Comparison of ENCODE assay signal across 27 mouse cellular contexts in the genomic region with DNA sequence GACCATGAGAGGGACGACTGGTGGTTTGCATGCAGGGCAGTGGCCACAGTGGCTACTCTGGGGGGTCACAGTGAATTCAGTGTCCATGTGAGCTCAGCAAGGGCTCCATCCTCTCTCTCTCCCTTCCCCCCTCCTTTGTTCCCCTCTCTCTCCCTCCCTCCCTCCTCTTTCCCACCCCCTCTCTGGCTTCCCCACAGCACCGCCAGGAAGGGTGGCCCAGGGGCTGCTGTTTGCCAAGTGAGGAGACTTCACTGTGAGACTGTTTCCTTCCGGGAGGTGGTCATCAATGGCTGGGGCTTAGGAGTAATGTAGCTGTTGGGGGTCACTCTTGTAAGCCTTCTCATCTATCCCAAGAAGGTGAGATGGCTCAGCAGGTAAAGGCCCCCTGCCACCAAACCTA. TPM values are rescaled to one million over a fixed set of nuclear protein-coding genes. Genes with fewer than 3 reads are reported as not detected.
DNase-seq lines count a peak whose midpoint lies in the region; ATAC-seq and TF ChIP-seq lines count a peak whose summit lies in the region.
"Had no signal": no experiment of that assay in that cellular context is flagged by ENCODE, and none has a peak within 500 bp of the region (broad histone marks: within the 10 kb centered on the region; RNA-seq: fewer than 3 reads in every experiment).

No protein-coding gene starts in this region.

- peaks cover 34% of the 10 kb centered on the region for H3K27me3 ChIP-seq in forebrain, embryonic 10.5 days (ENCODE audit: poor library complexity, severe bottlenecking)
- no peaks in the 10 kb centered on the region for H3K27me3 ChIP-seq in forebrain, postnatal 0 days (ENCODE audit: insufficient read depth, low read length)
- H3K27me3 ChIP-seq in heart, embryonic 11.5 days (ENCODE audit: control insufficient read depth, insufficient read depth, low read length), result no peaks in the 10 kb centered on the region
- H3K27me3 ChIP-seq in lung, postnatal 0 days (replicated peaks; ENCODE audit: insufficient read depth, low read length), result no peaks in the 10 kb centered on the region
- peaks cover 3% of the 10 kb centered on the region; the same call in 1 of the 2 replicates for H3K27me3 ChIP-seq in embryonic facial prominence, embryonic 10.5 days (replicated peaks; ENCODE audit: low read depth, poor library complexity, severe bottlenecking)
- H3K27me3 ChIP-seq: CH12.LX; heart, embryonic 15.5 days; lung, embryonic 15.5 days; neural tube, embryonic 15.5 days; stomach, embryonic 15.5 days had no signal

- 0 out of 2 replicates have a peak, but pooled peaks cover 2% of the 10 kb centered on the region for H3K36me3 ChIP-seq in forebrain, embryonic 10.5 days (replicated peaks)
- H3K36me3 ChIP-seq in forebrain, postnatal 0 days (ENCODE audit: insufficient read depth), result no peaks in the 10 kb centered on the region; the same call in 1 of the 2 replicates
- H3K36me3 ChIP-seq in heart, embryonic 11.5 days (ENCODE audit: control insufficient read depth, insufficient read depth, low read length), result no peaks in the 10 kb centered on the region
- H3K36me3 ChIP-seq in lung, postnatal 0 days (ENCODE audit: insufficient read depth, low read length), result no peaks in the 10 kb centered on the region
- 0 out of 2 replicates have a peak, but pooled peaks cover 3% of the 10 kb centered on the region for H3K36me3 ChIP-seq in embryonic facial prominence, embryonic 10.5 days (replicated peaks)
- H3K36me3 ChIP-seq: heart, embryonic 15.5 days; lung, embryonic 15.5 days; stomach, embryonic 15.5 days had no signal

- no peak overlapping the region for H3K4me3 ChIP-seq in forebrain, embryonic 10.5 days
- H3K4me3 ChIP-seq in forebrain, postnatal 0 days (ENCODE audit: low read depth, low read length), result no peak overlapping the region
- no peak overlapping the region for H3K4me3 ChIP-seq in heart, embryonic 11.5 days (ENCODE audit: low read depth, low read length)
- no peak overlapping the region for H3K4me3 ChIP-seq in lung, postnatal 0 days (ENCODE audit: low read depth, low read length)
- H3K4me3 ChIP-seq in embryonic facial prominence, embryonic 10.5 days, result no peak overlapping the region; the same call in 1 of the 2 replicates
- H3K4me3 ChIP-seq: heart, embryonic 15.5 days; lung, embryonic 15.5 days; neural tube, embryonic 15.5 days; stomach, embryonic 15.5 days had no signal

- no peak overlapping the region for H3K9ac ChIP-seq in forebrain, postnatal 0 days
- H3K9ac ChIP-seq in heart, embryonic 11.5 days (ENCODE audit: low read depth, low read length), result no peak overlapping the region
- no peak overlapping the region for H3K9ac ChIP-seq in lung, postnatal 0 days (replicated peaks; ENCODE audit: low read depth)
- H3K9ac ChIP-seq: heart, embryonic 15.5 days; liver, embryonic 14.5 days; lung, embryonic 15.5 days; neural tube, embryonic 15.5 days; stomach, embryonic 15.5 days had no signal

- WGBS in forebrain, embryonic 10.5 days, result 9% methylated on average over 3 of the region's 3 CpGs
- 19% methylated on average over 3 of the region's 3 CpGs for WGBS in forebrain, postnatal 0 days
- 40% methylated on average over 3 of the region's 3 CpGs for WGBS in heart, embryonic 11.5 days (ENCODE audit: insufficient replicate concordance)
- 22% methylated on average over 3 of the region's 3 CpGs for WGBS in lung, postnatal 0 days
- 18% methylated on average over 3 of the region's 3 CpGs for WGBS in embryonic facial prominence, embryonic 10.5 days

- peak overlapping the region; percentile 73 for H3K27ac ChIP-seq in forebrain, embryonic 10.5 days
- H3K27ac ChIP-seq in forebrain, postnatal 0 days (ENCODE audit: low read depth, low read length), result no peak overlapping the region
- no peak overlapping the region for H3K27ac ChIP-seq in heart, embryonic 11.5 days (ENCODE audit: low read depth, low read length)
- no peak overlapping the region for H3K27ac ChIP-seq in lung, postnatal 0 days (ENCODE audit: low read length)
- H3K27ac ChIP-seq in embryonic facial prominence, embryonic 10.5 days (replicated peaks), result peak overlapping the region; percentile 75
- H3K27ac ChIP-seq: heart, embryonic 15.5 days; kidney, postnatal 0 days; liver, embryonic 14.5 days; lung, embryonic 15.5 days; neural tube, embryonic 15.5 days; stomach, embryonic 15.5 days had no signal

- TF ChIP-seq EP300 in lung, postnatal 0 days (IDR thresholded peaks at IDR 0.05), result no peak

- H3K4me1 ChIP-seq in forebrain, embryonic 10.5 days, result peaks cover 53% of the 10 kb centered on the region
- H3K4me1 ChIP-seq in forebrain, postnatal 0 days (ENCODE audit: insufficient read depth), result no peaks in the 10 kb centered on the region
- 0 out of 2 replicates have a peak, but pooled peaks cover 2% of the 10 kb centered on the region for H3K4me1 ChIP-seq in heart, embryonic 11.5 days (ENCODE audit: control insufficient read depth, insufficient read depth, low read length)
- H3K4me1 ChIP-seq in lung, postnatal 0 days (ENCODE audit: insufficient read depth, low read depth, low read length), result no peaks in the 10 kb centered on the region
- peaks cover 58% of the 10 kb centered on the region for H3K4me1 ChIP-seq in embryonic facial prominence, embryonic 10.5 days
- H3K4me1 ChIP-seq: stomach, embryonic 15.5 days had no signal

- no peak overlapping the region for H3K4me2 ChIP-seq in forebrain, postnatal 0 days (ENCODE audit: low read depth)
- H3K4me2 ChIP-seq in heart, embryonic 11.5 days, result no peak overlapping the region
- no peak overlapping the region for H3K4me2 ChIP-seq in lung, postnatal 0 days (replicated peaks; ENCODE audit: low read depth, low read length)
- H3K4me2 ChIP-seq: heart, embryonic 15.5 days; lung, embryonic 15.5 days; neural tube, embryonic 15.5 days; stomach, embryonic 15.5 days had no signal

- TF ChIP-seq CTCF in forebrain, postnatal 0 days (IDR thresholded peaks at IDR 0.05; ENCODE audit: low read depth), result no peak
- TF ChIP-seq CTCF in lung, postnatal 0 days (IDR thresholded peaks at IDR 0.05), result no peak

- no peak for DNase-seq in forebrain, embryonic 10.5 days (ENCODE audit: extremely low spot score, low spot score)
- DNase-seq in forebrain, postnatal 0 days, result no peak
- DNase-seq in heart, adult 8-10 months (ENCODE audit: low spot score), result no peak
- no peak for DNase-seq in lung, postnatal 0 days (ENCODE audit: low spot score)
- no peak for DNase-seq in lung, postnatal 14 days
- DNase-seq in embryonic facial prominence, embryonic 10.5 days (ENCODE audit: low spot score), result no peak
- DNase-seq in spleen, adult 12 weeks (ENCODE audit: low spot score), result no peak
- DNase-seq: adrenal gland, adult 8-10 months; cerebellum, adult 2 months; cerebellum, postnatal 14 days; kidney, adult 8-10 months; kidney, postnatal 4 days; layer of hippocampus, postnatal 36 days; left cerebral cortex, postnatal 4 days; liver; right cerebral cortex, postnatal 14 days had no signal

- no peak for ATAC-seq in forebrain, postnatal 0 days
- 0 out of 2 replicates have a peak, but pooled peaks have one; percentile 10 for ATAC-seq in heart, embryonic 11.5 days (replicated peaks; ENCODE audit: insufficient number of reproducible peaks, low FRiP score, low TSS enrichment)
- peak; percentile 14; the same call in 1 of the 2 replicates for ATAC-seq in lung, postnatal 0 days
- ATAC-seq: activated CD4-positive, CD25-positive, alpha-beta regulatory T cell, adult 4 months; forebrain, embryonic 14.5 days; intestine, embryonic 16.5 days had no signal

- H3K9me3 ChIP-seq in forebrain, embryonic 10.5 days, result no peaks in the 10 kb centered on the region
- H3K9me3 ChIP-seq in forebrain, postnatal 0 days (ENCODE audit: low read length), result no peaks in the 10 kb centered on the region
- H3K9me3 ChIP-seq in heart, embryonic 11.5 days (replicated peaks; ENCODE audit: control insufficient read depth, low read length), result no peaks in the 10 kb centered on the region
- no peaks in the 10 kb centered on the region for H3K9me3 ChIP-seq in lung, postnatal 0 days (ENCODE audit: low read length)
- H3K9me3 ChIP-seq in embryonic facial prominence, embryonic 10.5 days, result no peaks in the 10 kb centered on the region
- H3K9me3 ChIP-seq: heart, embryonic 15.5 days; lung, embryonic 15.5 days; neural tube, embryonic 15.5 days; stomach, embryonic 15.5 days had no signal

RNA-seq across cellular contexts. Expression of a gene that starts 32.8 kb away (rescaled TPM):
- 4.6 and 5.3 TPM in 2 replicates for polyA plus RNA-seq in forebrain, embryonic 10.5 days (2016; fragmentation: Nextera tagmentation; extraction: Ambion mirVana)
- total RNA-seq in forebrain, postnatal 0 days (2014; rRNA removed), result 4.9 and 8.4 TPM in 2 replicates
- 0.65 and 1.7 TPM in 2 replicates for polyA plus RNA-seq in forebrain, postnatal 0 days (2015; fragmentation: Nextera tagmentation; extraction: Ambion mirVana)
- polyA plus RNA-seq in heart, embryonic 11.5 days (2014; fragmentation: Nextera tagmentation; extraction: Ambion mirVana), result 3.7 and 4.4 TPM in 2 replicates
- total RNA-seq in heart, adult 8-10 months (2022), result 10 to 100 TPM; 10.2 to 14.0 (median 12.8) TPM
- 5.4 and 6.3 TPM in 2 replicates for polyA plus RNA-seq in lung, postnatal 0 days (2015; fragmentation: Nextera tagmentation; extraction: Ambion mirVana)
- 5.4 and 5.5 TPM in 2 replicates for polyA plus RNA-seq in embryonic facial prominence, embryonic 10.5 days (2016; fragmentation: Nextera tagmentation; extraction: Ambion mirVana)

Comparison
In these comparisons a context has a peak if more than half of its experiments do, and no peak if none do; other contexts are left out.
1. H3K27ac ChIP-seq: peak in forebrain, embryonic 10.5 days (single experiment) and embryonic facial prominence, embryonic 10.5 days (single experiment); none in forebrain, postnatal 0 days (single experiment), heart, embryonic 11.5 days (single experiment) and lung, postnatal 0 days (single experiment).